Mouse (Mus musculus): ENCODE data around the gene Arl4d. TPM values are rescaled to one million over a fixed set of nuclear protein-coding genes. Genes with fewer than 3 reads are reported as not detected.
A peak's percentile ranks its signal among the peaks of the same experiment; 100 is the strongest.
"Not testable (repeated sequence)": the region's sequence is repeated elsewhere in the genome, so short reads cannot be mapped to it uniquely, and the experiment has no call there.

Gene Arl4d
- polyA plus RNA-seq, 1 experiment from 2014 or later: 11.6 TPM

DNA sequence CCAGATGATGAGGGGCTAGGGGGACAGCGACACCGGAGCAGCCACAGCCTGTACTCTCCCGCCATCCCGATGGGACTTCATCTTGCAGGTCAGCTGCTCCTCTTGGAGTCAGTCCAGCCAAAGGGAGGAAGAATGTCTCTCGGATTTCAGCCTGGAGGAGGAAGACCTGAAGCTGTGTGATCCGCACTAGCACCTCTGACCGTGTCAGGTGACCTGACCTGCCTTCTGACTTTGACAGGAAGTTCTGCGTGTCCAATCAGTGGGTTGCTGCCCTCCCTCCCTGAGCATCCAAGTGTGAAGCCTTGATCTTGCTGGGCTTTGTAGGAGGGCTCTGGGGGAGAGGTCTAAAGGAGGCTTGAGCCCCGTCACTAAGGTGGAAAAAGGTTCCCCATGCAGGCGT, 29.7 kb upstream of the Arl4d start:
- ATAC-seq (ENCODE audit: low FRiP score): no peak
- Histone ChIP-seq H3K9me3 (replicated peaks) (no peaks in the 10 kb centered on the region), H3K27me3 (no peaks in the 10 kb centered on the region), H3K4me3 (no peak overlapping the region), H3K4me1 (no peaks in the 10 kb centered on the region), H3K9ac (no peak overlapping the region), H3K27ac (no peak overlapping the region), H3K36me3 (0 out of 2 replicates have a peak, but pooled peaks cover 5% of the 10 kb centered on the region), H3K4me2 (replicated peaks) (no peak overlapping the region)
- WGBS: 80% methylated on average over 10 of the region's 10 CpGs

- 88% methylated on average over 4 of the region's 4 CpGs for WGBS
- Histone ChIP-seq H3K9ac (no peak overlapping the region), H3K9me3 (replicated peaks) (no peaks in the 10 kb centered on the region), H3K27ac (no peak overlapping the region), H3K27me3 (no peaks in the 10 kb centered on the region), H3K4me1 (peaks cover 6% of the 10 kb centered on the region; the same call in 1 of the 2 replicates), H3K36me3 (no peaks in the 10 kb centered on the region), H3K4me3 (no peak overlapping the region), H3K4me2 (replicated peaks) (no peak overlapping the region)
- no peak for ATAC-seq (ENCODE audit: low FRiP score)
Measured at GRCm38 (mm10) chr11:101639761-101640160, 25.6 kb upstream of the Arl4d start.

DNA sequence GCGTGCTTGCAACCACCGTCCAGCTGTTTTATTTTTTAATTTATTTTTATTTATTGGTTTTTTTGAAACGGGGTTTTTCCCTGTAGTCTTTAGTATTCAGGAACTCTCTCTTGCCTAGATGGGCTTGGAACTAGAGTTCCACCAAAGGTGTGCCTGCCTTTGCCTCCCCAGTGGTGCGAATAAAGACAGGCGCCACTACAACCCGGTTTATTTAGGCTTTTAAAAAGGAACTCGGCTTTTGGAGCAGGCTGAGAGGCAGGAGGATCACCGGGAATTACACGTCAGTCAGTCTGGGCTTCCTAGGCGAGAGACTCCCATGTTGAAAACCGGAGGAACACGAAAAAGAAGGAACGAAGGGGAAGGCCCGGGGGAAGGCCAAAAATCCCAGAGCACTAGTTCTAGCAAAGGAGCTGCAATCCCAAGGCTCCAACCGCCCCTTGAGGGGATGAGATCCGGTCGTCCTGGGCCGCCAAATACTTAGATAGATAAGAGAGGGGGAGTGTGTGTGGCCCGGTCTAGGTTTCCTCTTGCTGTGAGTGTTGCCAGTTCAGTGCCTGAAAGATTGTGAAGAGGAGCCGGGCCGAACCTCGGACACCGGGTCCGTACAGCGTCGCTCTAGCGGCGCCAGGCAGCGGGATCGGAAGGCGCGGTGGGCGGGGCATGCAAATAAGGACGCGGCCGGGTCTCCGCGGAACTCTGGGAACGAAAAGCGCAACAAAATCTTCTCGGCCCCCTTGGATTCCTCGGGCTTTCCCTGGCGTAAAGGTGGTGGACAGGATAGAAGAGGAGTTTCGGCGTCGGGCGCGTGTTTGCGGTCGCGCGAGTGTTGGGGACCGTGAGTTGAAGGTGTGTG, 24.3 kb upstream of the Arl4d start:
- 5% methylated on average over 53 of the region's 53 CpGs for WGBS
- 0 out of 2 replicates have a peak overlapping the region, but pooled peaks have one; percentile 43 for H3K9ac ChIP-seq
- H3K4me1 ChIP-seq; H3K27me3 ChIP-seq; H3K9me3 ChIP-seq (replicated peaks); H3K36me3 ChIP-seq: not testable (repeated sequence)
- H3K27ac ChIP-seq: peak overlapping the region; percentile 87
- peak overlapping the region; percentile 47 for H3K4me2 ChIP-seq (replicated peaks)
- ATAC-seq (ENCODE audit: low FRiP score): peak; percentile 79
- peak overlapping the region; percentile 34 for H3K4me3 ChIP-seq

GRCm38 (mm10) chr11:101641710-101642642, 23.4 kb upstream of the Arl4d start:
- H3K4me2 ChIP-seq (replicated peaks): peak overlapping the region; percentile 47
- peak overlapping the region; percentile 87 for H3K27ac ChIP-seq
- peak; percentile 80 for ATAC-seq (ENCODE audit: low FRiP score)
- H3K27me3 ChIP-seq; H3K36me3 ChIP-seq; H3K9ac ChIP-seq; H3K4me3 ChIP-seq; H3K4me1 ChIP-seq; H3K9me3 ChIP-seq (replicated peaks): not testable (repeated sequence)
- 6% methylated on average over 14 of the region's 26 CpGs for WGBS

GRCm38 (mm10) chr11:101642931-101643330, 22.4 kb upstream of the Arl4d start:
- no peaks in the 10 kb centered on the region for H3K9me3 ChIP-seq (replicated peaks)
- H3K4me3 ChIP-seq: no peak overlapping the region
- H3K27ac ChIP-seq: no peak overlapping the region
- no peaks in the 10 kb centered on the region for H3K36me3 ChIP-seq
- peaks cover 9% of the 10 kb centered on the region for H3K4me1 ChIP-seq
- no peak overlapping the region for H3K9ac ChIP-seq
- 55% methylated on average over 5 of the region's 5 CpGs for WGBS
- no peak overlapping the region for H3K4me2 ChIP-seq (replicated peaks)
- H3K27me3 ChIP-seq: no peaks in the 10 kb centered on the region
- ATAC-seq (ENCODE audit: low FRiP score): no peak

GRCm38 (mm10) chr11:101644591-101644990, 20.8 kb upstream of the Arl4d start:
- Histone ChIP-seq H3K36me3 (no peaks in the 10 kb centered on the region), H3K9me3 (replicated peaks) (no peaks in the 10 kb centered on the region), H3K27me3 (no peaks in the 10 kb centered on the region), H3K4me3 (no peak overlapping the region), H3K27ac (no peak overlapping the region), H3K4me2 (replicated peaks) (no peak overlapping the region), H3K9ac (no peak overlapping the region), H3K4me1 (peaks cover 9% of the 10 kb centered on the region)
- WGBS: 66% methylated on average over 3 of the region's 3 CpGs
- ATAC-seq (ENCODE audit: low FRiP score): no peak

- peak overlapping the region; percentile 64 for H3K27ac ChIP-seq
- H3K9ac ChIP-seq; H3K27me3 ChIP-seq; H3K4me1 ChIP-seq; ATAC-seq (ENCODE audit: low FRiP score); H3K4me3 ChIP-seq; H3K36me3 ChIP-seq; H3K9me3 ChIP-seq (replicated peaks); H3K4me2 ChIP-seq (replicated peaks): not testable (repeated sequence)
- 3% methylated on average over 4 of the region's 4 CpGs for WGBS
Measured at GRCm38 (mm10) chr11:101645043-101645410, 20.3 kb upstream of the Arl4d start.

DNA sequence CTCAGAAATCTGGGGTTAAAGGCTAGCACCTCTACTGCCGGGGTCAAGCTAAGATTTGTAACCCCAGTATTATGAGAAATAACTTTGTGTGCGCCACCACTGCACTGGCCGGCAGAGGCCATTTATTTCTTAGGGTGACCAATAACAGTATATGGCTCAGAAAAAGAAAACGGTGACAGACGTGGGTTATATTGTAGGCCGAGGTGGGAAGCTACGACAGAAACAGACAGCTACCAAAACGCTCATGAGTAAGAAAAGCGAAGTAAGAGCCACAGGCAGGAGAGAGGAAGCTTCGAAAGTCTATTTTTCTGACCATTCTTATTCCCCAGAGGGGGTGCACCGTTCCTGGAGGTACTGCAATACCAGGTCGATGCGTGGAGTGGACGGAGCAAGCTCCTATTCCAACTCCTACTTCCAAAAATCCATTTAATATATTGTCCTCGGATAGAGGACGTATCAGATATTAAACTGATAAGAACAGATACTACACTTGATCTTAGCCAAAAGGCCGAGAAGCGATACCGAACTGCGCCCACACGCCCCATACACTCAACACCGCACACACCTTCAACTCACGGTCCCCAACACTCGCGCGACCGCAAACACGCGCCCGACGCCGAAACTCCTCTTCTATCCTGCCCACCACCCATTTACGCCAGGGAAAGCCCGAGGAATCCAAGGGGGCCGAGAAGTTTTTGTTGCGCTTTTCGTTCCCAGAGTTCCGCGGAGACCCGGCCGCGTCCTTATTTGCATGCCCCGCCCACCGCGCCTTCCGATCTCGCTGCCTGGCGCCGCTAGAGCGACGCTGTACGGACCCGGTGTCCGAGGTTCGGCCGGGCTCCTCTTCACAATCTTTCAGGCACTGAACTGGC, 19.7 kb upstream of the Arl4d start:
- H3K9ac ChIP-seq: peak overlapping the region; percentile 50
- not testable (repeated sequence) for H3K9me3 ChIP-seq (replicated peaks); H3K36me3 ChIP-seq; H3K4me1 ChIP-seq; H3K27me3 ChIP-seq
- H3K4me2 ChIP-seq (replicated peaks): peak overlapping the region; percentile 43
- peak overlapping the region; percentile 28 for H3K4me3 ChIP-seq
- H3K27ac ChIP-seq: peak overlapping the region; percentile 92
- under 1% methylated on average over 44 of the region's 56 CpGs for WGBS
- ATAC-seq (ENCODE audit: low FRiP score): peak; percentile 81

GRCm38 (mm10) chr11:101646283-101646794, 19.0 kb upstream of the Arl4d start:
- not testable (repeated sequence) for H3K9me3 ChIP-seq (replicated peaks); H3K4me1 ChIP-seq; H3K27me3 ChIP-seq; H3K36me3 ChIP-seq; ATAC-seq (ENCODE audit: low FRiP score)
- peak overlapping the region; percentile 28 for H3K4me3 ChIP-seq
- H3K4me2 ChIP-seq (replicated peaks): peak overlapping the region; percentile 43
- H3K27ac ChIP-seq: peak overlapping the region; percentile 92
- WGBS: 15% methylated on average over 15 of the region's 16 CpGs
- H3K9ac ChIP-seq: peak overlapping the region; percentile 50

DNA sequence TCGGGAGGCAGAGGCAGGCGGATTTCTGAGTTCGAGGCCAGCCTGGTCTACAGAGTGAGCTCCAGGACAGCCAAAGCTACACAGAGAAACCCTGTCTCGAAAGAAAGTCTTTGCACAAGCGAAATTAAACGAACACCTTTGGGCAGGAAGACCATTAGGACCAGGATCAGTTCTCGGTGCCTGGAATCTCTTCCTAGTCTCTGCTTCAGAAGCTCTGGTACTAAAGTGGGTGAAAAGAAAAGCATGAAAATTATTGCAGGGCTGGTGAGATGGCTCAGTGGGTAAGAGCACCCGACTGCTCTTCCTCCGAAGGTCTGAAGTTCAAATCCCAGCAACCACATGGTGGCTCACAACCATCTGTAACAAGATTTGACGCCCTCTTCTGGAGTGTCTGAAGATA, 18.2 kb upstream of the Arl4d start:
- H3K9me3 ChIP-seq (replicated peaks); H3K27me3 ChIP-seq; H3K4me2 ChIP-seq (replicated peaks); H3K4me3 ChIP-seq; H3K9ac ChIP-seq; H3K4me1 ChIP-seq; ATAC-seq (ENCODE audit: low FRiP score); H3K27ac ChIP-seq; H3K36me3 ChIP-seq: not testable (repeated sequence)
- 90% methylated on average over 10 of the region's 10 CpGs for WGBS

DNA sequence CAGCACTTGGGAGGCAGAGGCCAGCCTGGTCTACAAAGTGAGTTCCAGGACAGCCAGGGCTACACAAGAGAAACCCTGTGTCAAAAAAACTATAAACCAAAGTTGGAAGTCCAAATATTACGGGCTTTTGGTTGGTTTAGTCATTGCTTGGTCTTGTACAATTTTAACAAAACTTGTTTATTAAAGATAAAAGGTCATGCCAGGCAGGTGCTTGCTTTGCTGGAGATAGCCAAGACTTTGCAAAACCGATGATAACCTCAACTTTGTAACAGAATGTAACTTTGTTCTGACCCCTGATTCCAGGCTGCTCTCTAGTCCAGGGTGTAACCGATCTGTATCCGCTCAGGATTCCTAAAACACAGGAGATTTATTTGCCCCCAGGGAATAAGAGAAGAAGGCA, 9.0 kb upstream of the Arl4d start:
- H3K9ac ChIP-seq: no peak overlapping the region
- H3K4me1 ChIP-seq: peaks cover 5% of the 10 kb centered on the region; the same call in 1 of the 2 replicates
- no peaks in the 10 kb centered on the region for H3K27me3 ChIP-seq
- no peaks in the 10 kb centered on the region for H3K36me3 ChIP-seq
- H3K9me3 ChIP-seq (replicated peaks): no peaks in the 10 kb centered on the region
- 87% methylated on average over 4 of the region's 4 CpGs for WGBS
- H3K27ac ChIP-seq: no peak overlapping the region
- no peak overlapping the region for H3K4me2 ChIP-seq (replicated peaks)
- H3K4me3 ChIP-seq: no peak overlapping the region
- ATAC-seq (ENCODE audit: low FRiP score): no peak

Data from hindbrain, embryonic 12.5 days (tissue).